Mouse (Mus musculus): ENCODE results near the gene Siglecf. TPM values are rescaled to one million over a fixed set of nuclear protein-coding genes. Genes with fewer than 3 reads are reported as not detected.

The Siglecf gene
- 9.8 and 10.6 TPM in 2 replicates for polyA plus RNA-seq (2012)

DNA sequence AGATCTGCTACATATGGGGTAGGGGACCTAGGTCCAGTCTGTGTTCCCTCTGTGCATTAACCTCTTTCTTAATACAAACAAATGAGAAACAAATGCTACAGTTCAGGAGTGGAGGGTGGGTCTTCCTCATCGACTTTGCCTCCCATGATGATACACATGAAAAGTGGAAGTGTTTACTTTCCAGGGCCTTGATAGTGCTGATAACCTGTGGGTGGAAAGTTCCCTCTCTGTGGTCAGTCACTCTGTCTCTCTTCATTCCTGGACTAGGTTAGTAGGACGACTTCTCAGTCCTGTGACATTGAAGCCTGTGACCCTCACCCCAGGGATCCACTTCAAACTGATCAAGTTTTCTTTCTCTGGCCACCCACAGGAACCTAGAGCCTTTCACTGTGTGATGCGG is at the start of gene Siglecf:
Gene Siglecf, plus strand, starts transcription at position 188 of the 400 bp plus-strand sequence.

DNA sequence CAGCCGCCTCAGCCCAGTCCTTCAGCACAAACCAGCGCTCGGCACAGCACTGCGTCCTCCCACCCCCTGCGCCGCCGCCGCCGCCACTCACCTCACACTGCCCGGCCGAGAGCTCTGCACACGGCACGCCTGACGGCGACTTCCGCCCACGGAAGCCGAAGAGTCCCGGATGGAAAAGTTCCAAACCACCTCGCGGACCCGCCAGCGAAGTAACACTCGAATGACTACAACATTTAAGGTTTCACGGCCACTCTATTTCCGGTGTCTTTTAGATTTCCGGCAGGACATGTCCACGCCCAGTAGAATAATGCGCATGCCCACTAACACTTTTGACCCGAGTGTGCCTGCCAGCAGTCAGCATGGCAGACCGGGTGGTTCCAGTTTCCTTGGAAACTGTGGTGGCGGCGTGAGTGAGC is 38.1 kb upstream of the Siglecf start, which contains the start of gene Zfp715:
Gene Zfp715, minus strand, starts transcription at position 282 of the 416 bp plus-strand sequence.

DNA sequence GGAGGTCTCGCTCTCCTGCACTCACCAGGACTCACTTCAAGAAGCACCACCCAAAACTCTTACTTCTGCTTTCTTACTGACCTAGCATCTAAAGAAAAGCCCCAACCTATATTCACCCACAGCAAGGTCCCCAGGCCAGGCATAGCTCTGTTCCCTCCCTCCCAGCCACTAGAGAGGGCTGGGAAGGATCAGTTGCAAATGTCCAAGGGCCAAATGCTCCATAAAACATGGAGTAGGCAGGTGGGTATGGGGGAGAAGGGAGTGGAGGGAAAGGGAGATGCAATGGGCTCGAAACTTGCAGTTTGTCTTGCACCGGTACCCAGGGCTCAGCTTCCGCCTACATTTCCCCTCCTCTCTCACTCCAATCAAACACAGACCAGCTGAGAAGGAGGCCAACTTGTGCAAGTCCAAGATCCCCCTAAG is 57.0 kb downstream of the Siglecf start, which contains the start of gene Siglecg:
Gene Siglecg, plus strand, starts transcription at position 74 of the 423 bp plus-strand sequence.

Other genes starting within 250 kb of the Siglecf start
- not detected in 2 replicates for gene Zfp936, start 237.1 kb upstream of the Siglecf start, polyA plus RNA-seq (2012)
- gene Zfp715, start 38.0 kb upstream of the Siglecf start, polyA plus RNA-seq (2012) = 3.8 and 4.9 TPM in 2 replicates
- gene Siglecg, start 56.9 kb downstream of the Siglecf start, polyA plus RNA-seq (2012) = 9.9 and 20.2 TPM in 2 replicates
- 3.0 and 3.5 TPM in 2 replicates for gene Lim2, start 76.3 kb downstream of the Siglecf start, polyA plus RNA-seq (2012)
- 20.5 and 36.9 TPM in 2 replicates for gene Nkg7, start 85.7 kb downstream of the Siglecf start, polyA plus RNA-seq (2012)
- 0.26 TPM in 1 of 2 replicates, not detected in the other for gene Cldnd2, start 89.4 kb downstream of the Siglecf start, polyA plus RNA-seq (2012)
- gene Etfb, start 92.7 kb downstream of the Siglecf start, polyA plus RNA-seq (2012) = 228 and 243 TPM in 2 replicates
- 0.39 and 0.93 TPM in 2 replicates for gene Gm45233, start 92.8 kb downstream of the Siglecf start, polyA plus RNA-seq (2012)
- gene Vsig10l, start 111.8 kb downstream of the Siglecf start, polyA plus RNA-seq (2012) = 21.8 and 23.6 TPM in 2 replicates
- 0.09 TPM in 1 of 2 replicates, not detected in the other for gene Iglon5, start 138.7 kb downstream of the Siglecf start, polyA plus RNA-seq (2012)
- 0.05 and 0.07 TPM in 2 replicates for gene 4931406B18Rik, start 154.6 kb downstream of the Siglecf start, polyA plus RNA-seq (2012)
- 3.4 and 4.1 TPM in 2 replicates for gene Cd33, start 193.1 kb downstream of the Siglecf start, polyA plus RNA-seq (2012)
- 0.25 and 0.46 TPM in 2 replicates for gene Zfp658, start 210.9 kb downstream of the Siglecf start, polyA plus RNA-seq (2012)
- gene Zfp719, start 228.3 kb downstream of the Siglecf start, polyA plus RNA-seq (2012) = 0.04 and 0.14 TPM in 2 replicates